11 mouse cellular contexts compared by ENCODE assay signal in the genomic region with DNA sequence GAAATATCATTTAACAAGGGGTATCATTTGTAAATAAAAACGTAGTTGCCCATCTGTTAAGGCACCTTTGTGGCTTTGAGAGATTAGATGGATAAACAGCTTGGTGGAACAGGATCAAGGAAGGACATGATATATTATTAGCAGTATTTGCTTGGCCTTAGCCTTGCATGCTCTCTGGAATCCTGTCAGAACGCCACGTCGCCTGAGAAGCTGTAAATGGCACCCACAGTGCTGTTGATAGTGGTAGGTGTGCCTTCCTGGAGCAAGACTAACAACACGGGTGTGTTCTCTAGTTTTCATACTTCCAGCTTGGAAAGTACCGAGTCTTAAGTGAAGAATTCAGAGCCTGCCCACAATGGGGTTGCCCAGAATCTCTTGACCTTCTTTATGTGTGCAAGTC. TPM values are rescaled to one million over a fixed set of nuclear protein-coding genes. Genes with fewer than 3 reads are reported as not detected.
DNase-seq lines count a peak whose midpoint lies in the region; ATAC-seq and TF ChIP-seq lines count a peak whose summit lies in the region.
"Had no signal": no experiment of that assay in that cellular context is flagged by ENCODE, and none has a peak within 500 bp of the region (broad histone marks: within the 10 kb centered on the region; RNA-seq: fewer than 3 reads in every experiment).

No protein-coding gene starts in this region.

- 46% methylated on average over 6 of the region's 6 CpGs for WGBS in lung, embryonic 15.5 days
- 35% methylated on average over 6 of the region's 6 CpGs for WGBS in lung, adult 2 months
- WGBS in heart, embryonic 15.5 days = 36% methylated on average over 6 of the region's 6 CpGs
- 48% methylated on average over 6 of the region's 6 CpGs for WGBS in limb, embryonic 14.5 days
- 25% methylated on average over 6 of the region's 6 CpGs for WGBS in small intestine, adult 2 months

- H3K27ac ChIP-seq in lung, embryonic 15.5 days = no peak overlapping the region
- H3K27ac ChIP-seq in heart, embryonic 15.5 days = peak overlapping the region; percentile 94
- H3K27ac ChIP-seq in limb, embryonic 14.5 days (replicated peaks; ENCODE audit: low read depth, low read length) = no peak overlapping the region
- H3K27ac ChIP-seq in small intestine, adult 2 months (ENCODE audit: insufficient read depth, low read depth, low read length) = peak overlapping the region; percentile 47

- H3K4me3 ChIP-seq in lung, embryonic 15.5 days = no peak overlapping the region
- no peak overlapping the region for H3K4me3 ChIP-seq in lung, adult 2 months (replicated peaks; ENCODE audit: extremely low read depth, low read depth, low read length)
- H3K4me3 ChIP-seq in heart, embryonic 15.5 days = no peak overlapping the region
- H3K4me3 ChIP-seq in limb, embryonic 14.5 days (replicated peaks; ENCODE audit: low read length) = no peak overlapping the region
- no peak overlapping the region for H3K4me3 ChIP-seq in small intestine, adult 2 months (ENCODE audit: low read depth, low read length)

- no peak for ATAC-seq in lung, embryonic 15.5 days (ENCODE audit: borderline replicate concordance, extremely low read depth, low FRiP score, low TSS enrichment)
- no peak for ATAC-seq in heart, embryonic 15.5 days (replicated peaks; ENCODE audit: insufficient number of reproducible peaks, insufficient read depth, low FRiP score, low read depth)
- ATAC-seq in limb, embryonic 14.5 days (ENCODE audit: low FRiP score, low read depth) = no peak

- no peaks in the 10 kb centered on the region for H3K9me3 ChIP-seq in lung, embryonic 15.5 days
- no peaks in the 10 kb centered on the region for H3K9me3 ChIP-seq in heart, embryonic 15.5 days (replicated peaks)
- no peaks in the 10 kb centered on the region for H3K9me3 ChIP-seq in limb, embryonic 14.5 days (ENCODE audit: control insufficient read depth, low read length)
- H3K9me3 ChIP-seq: embryonic facial prominence, embryonic 13.5 days had no signal

- DNase-seq in lung, adult 2 months = no peak
- no peak for DNase-seq in limb, embryonic 14.5 days (ENCODE audit: low spot score)
- no peak for DNase-seq in left cerebral cortex, adult 18-20 months (ENCODE audit: low spot score in 2 of 2)
- DNase-seq in right cerebral cortex, postnatal 14 days = no peak
- no peak for DNase-seq in right cerebral cortex, adult 2 months (ENCODE audit: low spot score in 2 of 2)

- H3K4me1 ChIP-seq in lung, embryonic 15.5 days = peaks cover 10% of the 10 kb centered on the region
- H3K4me1 ChIP-seq in lung, adult 2 months (ENCODE audit: control insufficient read depth, insufficient read depth, low read length) = peaks cover 6% of the 10 kb centered on the region
- H3K4me1 ChIP-seq in heart, embryonic 15.5 days (replicated peaks) = peaks cover 10% of the 10 kb centered on the region
- peaks cover 5% of the 10 kb centered on the region for H3K4me1 ChIP-seq in limb, embryonic 14.5 days (ENCODE audit: control insufficient read depth, insufficient read depth, low read length)
- peaks cover 12% of the 10 kb centered on the region for H3K4me1 ChIP-seq in small intestine, adult 2 months (ENCODE audit: control insufficient read depth, insufficient read depth, insufficient read length, low read length)

- TF ChIP-seq POLR2A in lung, adult 2 months (IDR thresholded peaks at IDR 0.05; ENCODE audit: borderline replicate concordance, extremely low read depth, low read depth, low read length) = no peak
- TF ChIP-seq POLR2A in limb, embryonic 14.5 days (IDR thresholded peaks at IDR 0.05; ENCODE audit: borderline replicate concordance, extremely low read depth, insufficient read depth, insufficient read length) = no peak
- TF ChIP-seq POLR2A in small intestine, adult 2 months (IDR thresholded peaks at IDR 0.05; ENCODE audit: low read depth, low read length) = no peak

- TF ChIP-seq CTCF in lung, adult 2 months (IDR thresholded peaks at IDR 0.05; ENCODE audit: insufficient read depth, low read length) = no peak
- TF ChIP-seq CTCF in small intestine, adult 2 months (IDR thresholded peaks at IDR 0.05; ENCODE audit: extremely low read depth, insufficient read length, insufficient replicate concordance, low read depth, low read length) = no peak

- no peaks in the 10 kb centered on the region for H3K36me3 ChIP-seq in lung, embryonic 15.5 days
- no peaks in the 10 kb centered on the region for H3K36me3 ChIP-seq in heart, embryonic 15.5 days
- H3K36me3 ChIP-seq in limb, embryonic 14.5 days (ENCODE audit: control insufficient read depth, insufficient read depth, low read length) = no peaks in the 10 kb centered on the region
- no peaks in the 10 kb centered on the region for H3K36me3 ChIP-seq in small intestine, adult 2 months (ENCODE audit: control insufficient read depth, insufficient read depth, low read length)
- H3K36me3 ChIP-seq: embryonic facial prominence, embryonic 13.5 days had no signal

- H3K9ac ChIP-seq in lung, embryonic 15.5 days = no peak overlapping the region
- H3K9ac ChIP-seq in heart, embryonic 15.5 days = no peak overlapping the region
- H3K9ac ChIP-seq in limb, embryonic 14.5 days (ENCODE audit: low read depth, low read length, severe bottlenecking) = no peak overlapping the region

- H3K4me2 ChIP-seq in lung, embryonic 15.5 days = peak overlapping the region; percentile 58; the same call in 1 of the 2 replicates
- H3K4me2 ChIP-seq in heart, embryonic 15.5 days = peak overlapping the region; percentile 77; the same call in 1 of the 2 replicates
- peak overlapping the region; percentile 76; the same call in 1 of the 2 replicates for H3K4me2 ChIP-seq in limb, embryonic 14.5 days (replicated peaks; ENCODE audit: low read depth, low read length, severe bottlenecking)

- no peaks in the 10 kb centered on the region for H3K27me3 ChIP-seq in lung, embryonic 15.5 days
- H3K27me3 ChIP-seq in heart, embryonic 15.5 days = no peaks in the 10 kb centered on the region
- H3K27me3 ChIP-seq in limb, embryonic 14.5 days (ENCODE audit: control insufficient read depth, insufficient read depth, low read length) = no peaks in the 10 kb centered on the region
- H3K27me3 ChIP-seq in small intestine, adult 2 months (ENCODE audit: control insufficient read depth, insufficient read depth, low read length) = no peaks in the 10 kb centered on the region
- H3K27me3 ChIP-seq: embryonic facial prominence, embryonic 13.5 days had no signal

RNA-seq across cellular contexts. Expression of a gene that starts 1.1 kb away (rescaled TPM):
- 53.4 and 54.8 TPM in 2 replicates for polyA plus RNA-seq in lung, embryonic 15.5 days (2015; fragmentation: Nextera tagmentation; extraction: Ambion mirVana)
- polyA plus RNA-seq in lung, adult 2 months (2012; rRNA removed) = 17.2 and 19.4 TPM in 2 replicates
- 45.0 and 46.0 TPM in 2 replicates for polyA plus RNA-seq in heart, embryonic 15.5 days (2015; fragmentation: Nextera tagmentation; extraction: Ambion mirVana)
- 41.6 and 50.5 TPM in 2 replicates for polyA plus RNA-seq in limb, embryonic 14.5 days (2012; rRNA removed)
- polyA plus RNA-seq in limb, embryonic 14.5 days (2014; fragmentation: Nextera tagmentation; extraction: Ambion mirVana) = 76.4 and 77.8 TPM in 2 replicates
- polyA plus RNA-seq in small intestine, adult 2 months (2012; rRNA removed) = 4.8 and 15.1 TPM in 2 replicates
- 10 to 100 TPM; 60.6 to 69.4 TPM for total RNA-seq in left cerebral cortex, adult 18-20 months (2021)

RNA-seq across cellular contexts. Expression of a gene that starts 39.3 kb away (rescaled TPM):
- polyA plus RNA-seq in lung, embryonic 15.5 days (2015; fragmentation: Nextera tagmentation; extraction: Ambion mirVana) = 7.1 and 7.2 TPM in 2 replicates
- 13.0 and 18.3 TPM in 2 replicates for polyA plus RNA-seq in lung, adult 2 months (2012; rRNA removed)
- polyA plus RNA-seq in heart, embryonic 15.5 days (2015; fragmentation: Nextera tagmentation; extraction: Ambion mirVana) = 4.6 and 6.1 TPM in 2 replicates
- 15.4 and 17.3 TPM in 2 replicates for polyA plus RNA-seq in limb, embryonic 14.5 days (2012; rRNA removed)
- polyA plus RNA-seq in limb, embryonic 14.5 days (2014; fragmentation: Nextera tagmentation; extraction: Ambion mirVana) = 10.3 and 10.5 TPM in 2 replicates
- polyA plus RNA-seq in small intestine, adult 2 months (2012; rRNA removed) = 2.1 and 4.5 TPM in 2 replicates
- 100 to 1,000 TPM; 139 to 148 TPM for total RNA-seq in left cerebral cortex, adult 18-20 months (2021)

RNA-seq across cellular contexts. Expression of a gene that starts 56.7 kb away (rescaled TPM):
- polyA plus RNA-seq in lung, embryonic 15.5 days (2015; fragmentation: Nextera tagmentation; extraction: Ambion mirVana) = 0.21 TPM in 1 of 2 replicates, not detected in the other
- 0.23 TPM in 1 of 2 replicates, not detected in the other for polyA plus RNA-seq in lung, adult 2 months (2012; rRNA removed)
- polyA plus RNA-seq in heart, embryonic 15.5 days (2015; fragmentation: Nextera tagmentation; extraction: Ambion mirVana) = not detected in 2 replicates
- not detected in 2 replicates for polyA plus RNA-seq in limb, embryonic 14.5 days (2012; rRNA removed)
- polyA plus RNA-seq in limb, embryonic 14.5 days (2014; fragmentation: Nextera tagmentation; extraction: Ambion mirVana) = not detected in 2 replicates
- not detected in 2 replicates for polyA plus RNA-seq in small intestine, adult 2 months (2012; rRNA removed)
- not detected for total RNA-seq in left cerebral cortex, adult 18-20 months (2021)
- total RNA-seq: layer of hippocampus, adult 8-10 months had no signal
- polyA plus RNA-seq: embryonic facial prominence, embryonic 13.5 days; thymus, postnatal 0 days had no signal

Comparison
In these comparisons a context has a peak if more than half of its experiments do, and no peak if none do; other contexts are left out.
1. H3K27ac ChIP-seq: peak in heart, embryonic 15.5 days (single experiment) and small intestine, adult 2 months (single experiment); none in lung, embryonic 15.5 days (single experiment) and limb, embryonic 14.5 days (single experiment).
2. Peak in every context shown above with its lines, with median percentiles within 50 percentile points of each other: H3K4me2 ChIP-seq.